Mouse (Mus musculus): Measurements from ENCODE around the gene Xlr3a. TPM values are rescaled to one million over a fixed set of nuclear protein-coding genes. Genes with fewer than 3 reads are reported as not detected.

Xlr3a gene
- 1 to 10 TPM; 1.8 to 3.7 TPM for polyA plus RNA-seq (2017; shearing (Covaris generic))

GRCm38 (mm10) chrX:73096941-73097508 lies at the start of gene Xlr3a:
Gene Xlr3a, minus strand, starts transcription at chrX:73097095.

GRCm38 (mm10) chrX:73116747-73117146 lies 19.9 kb upstream of the Xlr3a start, which contains the start of gene Gm14685:
Gene Gm14685, plus strand, starts transcription at chrX:73117047.

DNA sequence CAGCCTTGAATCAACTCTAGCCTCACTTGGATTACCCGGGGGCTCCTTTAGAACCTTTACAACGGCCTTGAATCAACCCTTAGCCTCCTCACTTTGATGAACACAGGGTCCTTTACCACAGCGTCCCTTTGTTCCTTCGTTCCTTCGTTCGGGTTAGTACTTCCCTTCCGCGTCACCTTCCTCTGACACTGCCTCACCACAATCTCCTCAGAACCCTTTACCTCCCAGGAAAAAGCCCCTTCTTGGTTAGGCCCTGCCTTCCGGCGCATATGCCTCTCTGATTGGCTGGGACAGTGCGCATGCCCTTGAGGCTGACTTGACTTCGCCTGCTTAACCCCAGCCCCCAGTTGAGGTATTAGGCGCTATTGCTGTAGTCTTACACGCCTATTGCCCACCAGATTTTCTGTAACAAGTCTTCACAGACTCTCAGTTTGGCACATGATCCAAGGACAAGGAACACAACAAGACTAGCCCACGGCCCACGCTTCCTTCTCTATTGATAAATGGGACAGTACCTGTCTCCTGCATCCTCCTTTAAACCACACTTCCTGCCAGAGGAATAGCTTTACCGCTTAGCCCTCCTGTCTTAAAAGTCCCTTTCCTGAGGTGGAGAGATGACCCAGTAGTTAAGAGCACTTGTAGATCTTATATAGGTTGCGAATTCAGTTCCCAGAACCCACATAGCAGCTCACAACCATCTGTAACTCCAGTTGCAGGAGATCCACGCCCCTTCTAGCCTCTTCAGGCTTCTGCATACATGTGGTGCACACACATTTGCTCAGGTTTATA lies 14.4 kb downstream of the Xlr3a start, which contains the start of gene Xlr4a:
Gene Xlr4a (minus strand): TSS at position 212 of the 789 bp plus-strand sequence.

GRCm38 (mm10) chrX:73064415-73064793 lies 32.5 kb downstream of the Xlr3a start, which contains the start of gene Pnma3:
Gene Pnma3, plus strand, starts transcription at chrX:73064787.

GRCm38 (mm10) chrX:73037003-73037402 lies 59.9 kb downstream of the Xlr3a start, which contains the start of gene Pnma5:
Gene Pnma5, minus strand, starts transcription at chrX:73037103.

Other genes with a start within 250 kb of the Xlr3a start
- 100 to 1,000 TPM; 115 to 118 TPM for gene Cetn2, start 178.7 kb downstream of the Xlr3a start, polyA plus RNA-seq (2017; shearing (Covaris generic))
- gene Nsdhl, start 178.5 kb downstream of the Xlr3a start, polyA plus RNA-seq (2017; shearing (Covaris generic)) = 10 to 100 TPM; 17.5 to 17.8 TPM
- gene Zfp185, start 109.8 kb downstream of the Xlr3a start, polyA plus RNA-seq (2017; shearing (Covaris generic)) = under 1 TPM in 1 of 2 experiments, not detected in 1; 0.77 TPM
- under 1 TPM in 1 of 2 experiments, not detected in 1; 0.88 TPM for gene Pnma5, start 60.0 kb downstream of the Xlr3a start, polyA plus RNA-seq (2017; shearing (Covaris generic))
- gene Pnma3, start 32.3 kb downstream of the Xlr3a start, polyA plus RNA-seq (2017; shearing (Covaris generic)) = not detected
- 10 to 100 TPM; 77.0 to 88.6 TPM for gene Xlr4a, start 14.6 kb downstream of the Xlr3a start, polyA plus RNA-seq (2017; shearing (Covaris generic))
- under 1 TPM in 1 of 2 experiments, not detected in 1; 0.71 TPM for gene Gm14685, start 20.0 kb upstream of the Xlr3a start, polyA plus RNA-seq (2017; shearing (Covaris generic))
- gene Xlr5b, start 51.7 kb upstream of the Xlr3a start, polyA plus RNA-seq (2017; shearing (Covaris generic)) = not detected
- gene DXBay18, start 52.4 kb upstream of the Xlr3a start, polyA plus RNA-seq (2017; shearing (Covaris generic)) = under 1 TPM in 1 of 2 experiments, not detected in 1; 0.65 TPM
- not detected for gene Spin2d, start 79.9 kb upstream of the Xlr3a start, polyA plus RNA-seq (2017; shearing (Covaris generic))
- 10 to 100 TPM; 26.2 to 30.7 TPM for gene Xlr3b, start 95.1 kb upstream of the Xlr3a start, polyA plus RNA-seq (2017; shearing (Covaris generic))
- gene Xlr4b, start 117.2 kb upstream of the Xlr3a start, polyA plus RNA-seq (2017; shearing (Covaris generic)) = 100 to 1,000 TPM; 124 to 139 TPM
- 10 to 100 TPM; 21.8 to 26.9 TPM for gene F8a, start 131.2 kb upstream of the Xlr3a start, polyA plus RNA-seq (2017; shearing (Covaris generic))
- gene Xlr4c, start 146.0 kb upstream of the Xlr3a start, polyA plus RNA-seq (2017; shearing (Covaris generic)) = 10 to 100 TPM; 49.4 to 76.7 TPM
- not detected for gene Xlr3c, start 168.3 kb upstream of the Xlr3a start, polyA plus RNA-seq (2017; shearing (Covaris generic))
- gene Xlr5a, start 195.9 kb upstream of the Xlr3a start, polyA plus RNA-seq (2017; shearing (Covaris generic)) = under 1 TPM in 1 of 2 experiments, not detected in 1; 0.31 TPM
- under 1 TPM in 1 of 2 experiments, not detected in 1; 0.22 TPM for gene Xlr5c, start 195.9 kb upstream of the Xlr3a start, polyA plus RNA-seq (2017; shearing (Covaris generic))
- gene Gm45015, start 239.7 kb upstream of the Xlr3a start, polyA plus RNA-seq (2017; shearing (Covaris generic)) = under 1 TPM in 1 of 2 experiments, not detected in 1; 0.21 TPM
- 10 to 100 TPM in 1 of 2 experiments, 1 to 10 TPM in 1; 8.9 to 14.7 TPM for gene Zfp275, start 245.5 kb upstream of the Xlr3a start, polyA plus RNA-seq (2017; shearing (Covaris generic))

Data from inflammation-experienced regulatory T-cells (primary cell).